Mouse (Mus musculus) kidney, adult 2 months (tissue): ENCODE measurements around the gene Atad3a.

ENCODE experiments used
- CTCF ChIP-seq: fragments of 200-500 bp; conservative IDR thresholded peaks from 2 replicates; pipeline ENCODE4 v1.5.1; 2011; ENCODE audit warnings: low read depth, mild to moderate bottlenecking, control low read depth, low read length, moderate library complexity, mixed read lengths; ENCODE audit not compliant: insufficient read depth, insufficient read length
- POLR2A ChIP-seq: fragments of 200-500 bp; IDR thresholded peaks from one replicate; pipeline ENCODE4 v1.6.1; 2011; ENCODE audit warnings: low read depth, low read length, control low read depth

- TF ChIP-seq POLR2A, result no peak
- TF ChIP-seq CTCF, result no peak
Measured at GRCm38 (mm10) chr4:155745136-155745535, 15.8 kb downstream of the Atad3a start.
